Mouse (Mus musculus) B cell, adult 2 months (primary cell): ENCODE data around the gene 2410131K14Rik.
A peak's percentile ranks its signal among the peaks of the same experiment; 100 is the strongest.

Experiments
- DNase-seq, 2 experiments: peaks; one replicate each; pipeline ENCODE4 v3.0.0; 2022

2410131K14Rik gene

DNA sequence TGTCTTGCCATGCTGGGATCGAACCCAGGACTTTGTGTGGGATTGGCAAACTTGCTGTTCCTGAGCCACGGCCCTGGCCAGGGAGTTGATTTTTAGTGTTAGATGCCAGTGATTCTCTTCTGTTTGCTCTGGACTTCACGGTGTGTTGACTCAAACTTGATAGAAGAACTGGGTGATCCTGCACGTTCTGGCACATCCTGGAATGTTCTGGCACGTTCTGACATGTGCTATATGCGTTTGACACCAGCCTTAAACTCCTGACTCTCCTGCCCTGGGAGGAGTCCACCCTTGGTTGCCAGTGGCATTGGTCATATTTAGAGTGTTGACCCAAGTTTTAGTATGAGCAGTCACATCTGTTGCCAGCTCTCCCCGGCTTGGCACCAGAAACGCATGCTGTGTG, 17.4 kb downstream of the 2410131K14Rik start:
- DNase-seq, result no peak

DNA sequence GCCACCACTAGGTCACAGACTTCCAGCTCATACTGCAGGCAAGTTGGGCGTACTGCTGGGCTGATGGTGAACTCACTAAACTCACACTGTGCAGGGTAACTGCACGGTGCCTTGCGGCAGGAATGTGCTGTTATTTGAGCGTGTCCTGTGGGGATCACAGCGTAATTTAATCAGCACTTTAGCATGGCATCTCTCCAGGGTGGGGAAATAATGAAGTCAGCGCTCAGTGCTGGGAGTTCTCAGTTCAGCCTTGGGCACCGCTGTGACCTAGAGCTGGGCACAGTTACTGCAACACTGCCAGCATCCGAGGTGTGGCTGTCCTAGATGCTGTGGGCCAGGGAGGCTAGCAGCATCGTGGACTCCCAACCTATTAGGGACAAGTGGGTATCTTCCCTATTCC, 19.3 kb downstream of the 2410131K14Rik start:
- no peak for DNase-seq

DNA sequence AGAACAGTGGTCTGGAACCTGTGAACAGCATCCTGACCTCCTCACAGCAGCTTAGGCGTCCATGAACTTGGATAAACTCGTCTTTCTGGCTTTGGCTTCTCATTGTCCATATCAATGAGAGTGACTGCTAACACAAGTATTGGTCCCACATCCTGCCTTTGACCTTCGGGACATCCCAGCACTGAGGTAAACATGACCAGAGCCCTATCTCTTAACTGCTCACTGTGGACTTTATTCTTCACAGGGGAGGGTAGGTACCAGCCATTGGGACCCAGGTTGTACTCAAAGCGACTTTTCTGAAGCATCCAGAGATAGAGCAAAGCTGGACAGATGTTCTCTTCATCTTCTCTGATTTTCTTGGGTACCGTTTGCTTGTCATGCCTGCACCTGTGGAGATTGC, 20.3 kb downstream of the 2410131K14Rik start:
- no peak for DNase-seq

DNA sequence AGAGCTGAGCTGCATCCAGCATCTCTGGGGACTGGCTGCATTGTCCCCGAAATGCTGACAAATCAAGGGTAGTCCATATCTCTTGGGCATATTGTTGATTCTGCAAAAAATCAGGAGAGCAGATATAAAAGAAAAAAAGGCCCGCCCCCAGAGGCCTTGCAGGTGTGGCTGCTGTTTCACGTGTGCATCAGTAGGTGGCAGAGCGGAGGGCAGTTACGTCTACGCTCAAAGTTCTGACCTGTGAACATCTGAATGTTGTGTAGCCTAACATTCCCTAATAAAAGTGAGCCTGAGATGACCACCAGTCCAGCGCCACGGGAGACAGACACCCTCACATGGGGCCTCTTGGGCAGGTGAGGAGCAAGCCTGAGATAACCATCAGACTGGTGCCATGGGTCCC, 21.3 kb downstream of the 2410131K14Rik start:
- peak; percentile 25 to 39 for DNase-seq

DNA sequence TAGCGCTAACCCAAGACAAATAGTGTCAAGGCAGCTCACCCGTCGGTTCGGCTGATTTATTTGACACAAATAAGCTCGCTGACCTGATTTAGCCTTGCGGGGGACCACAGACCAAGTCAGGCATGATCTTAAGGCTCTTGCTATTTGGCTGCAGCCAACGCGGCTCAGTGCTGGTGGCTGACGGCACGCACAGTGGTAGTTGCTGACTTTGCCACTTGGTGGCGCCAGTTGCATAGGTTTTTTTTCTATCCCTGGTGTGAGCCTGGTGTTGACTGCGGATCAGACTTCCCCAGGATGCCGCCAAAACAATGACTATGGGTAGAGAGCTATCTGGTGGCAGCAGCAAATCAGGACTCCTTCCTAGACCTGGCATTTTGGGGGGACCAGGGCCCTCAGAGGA, 24.0 kb downstream of the 2410131K14Rik start:
- DNase-seq, result peak; percentile 81

DNA sequence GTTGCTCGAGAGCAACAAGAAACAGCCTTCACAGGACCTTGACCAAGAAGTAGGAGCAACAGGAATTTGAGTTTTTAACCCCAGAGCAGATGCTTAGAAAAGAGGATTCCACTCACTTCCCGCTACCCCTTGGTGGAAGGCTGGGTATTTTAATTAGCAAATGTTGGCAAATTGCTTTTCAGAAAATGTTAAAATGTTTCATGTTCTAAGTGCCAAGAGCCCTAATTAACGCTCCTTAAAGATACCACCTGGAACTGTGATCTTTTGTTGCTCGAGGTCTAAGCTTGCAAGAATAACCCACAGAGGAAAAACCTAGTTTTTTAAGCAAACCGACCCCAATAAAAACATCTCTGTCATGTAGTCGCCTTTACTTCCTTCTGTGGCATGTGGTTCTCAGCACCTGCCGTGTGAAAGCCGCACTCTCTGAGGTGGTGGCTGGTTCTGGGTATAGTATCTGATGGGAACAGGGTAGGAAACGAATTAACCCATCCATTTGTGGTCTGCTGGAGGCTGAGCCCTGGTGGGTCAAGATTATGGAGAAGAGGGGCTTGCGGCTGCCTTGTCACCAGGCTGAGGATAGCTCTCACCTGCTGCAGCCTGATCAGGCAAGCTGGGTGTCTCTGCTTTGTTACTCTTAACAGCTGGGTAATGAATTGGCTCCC, 26.6 kb downstream of the 2410131K14Rik start:
- no peak for DNase-seq

DNA sequence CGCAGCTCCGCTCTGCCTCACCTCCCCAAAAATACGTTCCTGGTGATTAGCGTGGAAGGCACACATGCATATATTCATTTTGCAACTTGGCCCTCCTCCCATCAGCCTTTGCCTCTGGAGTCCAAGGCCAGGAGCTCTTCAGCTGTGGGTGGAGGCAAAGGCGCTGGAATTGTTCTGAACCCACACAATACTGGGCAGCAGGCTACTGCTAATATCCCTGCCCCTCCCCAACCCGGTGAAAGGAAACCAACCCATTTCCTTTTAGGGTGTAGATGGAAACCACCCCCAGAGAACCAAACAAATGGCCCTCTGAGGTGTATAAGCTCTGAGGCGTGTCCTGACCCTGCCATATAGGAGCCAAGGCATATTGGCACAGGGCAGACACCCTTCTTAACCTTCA, 28.4 kb downstream of the 2410131K14Rik start:
- no peak for DNase-seq

DNA sequence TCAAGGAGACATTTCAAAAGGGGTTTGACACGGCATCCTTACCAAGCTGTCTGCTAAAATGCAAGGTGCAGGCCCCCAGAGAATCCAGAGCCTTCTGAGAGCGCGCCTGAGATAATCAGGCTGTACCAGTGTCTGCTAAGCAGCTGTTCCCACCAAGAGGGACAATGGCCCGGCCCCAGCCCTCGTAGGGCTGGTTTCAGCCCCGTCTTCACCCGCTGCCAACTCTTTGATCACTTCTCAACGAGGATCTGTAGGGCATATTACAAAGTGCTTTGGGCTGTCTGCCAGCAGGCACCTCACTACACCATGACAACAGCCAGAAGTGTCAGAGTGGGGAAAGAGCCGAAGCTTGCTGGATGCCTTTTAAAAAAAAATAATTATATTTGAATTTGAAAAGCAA, 29.5 kb downstream of the 2410131K14Rik start:
- no peak for DNase-seq

DNA sequence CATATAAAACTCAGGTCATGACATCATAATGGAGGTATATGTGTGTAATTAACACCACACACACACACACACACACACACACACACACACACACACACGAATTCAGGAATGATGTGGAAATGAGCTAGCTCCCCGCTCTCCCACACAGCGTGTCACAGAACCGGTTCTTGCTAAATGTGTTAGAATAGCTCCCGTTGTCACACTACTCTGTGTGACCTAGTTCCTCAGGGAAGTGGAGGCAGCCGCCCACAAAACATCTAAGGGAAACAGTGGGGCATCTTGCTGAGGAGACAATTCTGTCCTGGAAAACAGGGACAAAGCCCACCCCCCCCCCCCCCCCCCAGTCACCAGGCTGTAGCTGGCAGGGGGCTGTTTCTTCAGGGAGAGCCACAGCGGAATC, 31.3 kb downstream of the 2410131K14Rik start:
- no peak for DNase-seq

DNA sequence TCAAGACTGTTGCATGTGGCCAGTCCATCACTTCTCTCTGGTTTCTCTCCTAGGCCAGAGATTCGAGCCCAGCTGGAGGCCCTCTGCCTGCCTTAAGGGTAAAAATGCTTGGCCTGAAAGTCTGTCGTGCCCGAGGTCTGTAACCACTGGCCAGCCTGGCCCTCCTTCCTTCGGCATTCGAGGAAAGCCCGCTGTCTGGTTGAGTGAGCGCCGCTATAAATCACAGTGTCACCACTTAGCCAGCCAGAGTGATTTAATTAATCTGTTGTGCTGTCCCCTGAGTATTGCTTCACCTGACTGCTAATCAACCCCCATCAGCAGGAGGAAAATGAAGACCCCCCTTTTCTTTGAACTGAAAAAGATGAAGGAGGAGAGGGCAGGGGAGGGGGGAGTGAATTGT, 31.7 kb downstream of the 2410131K14Rik start:
- DNase-seq, result no peak

DNA sequence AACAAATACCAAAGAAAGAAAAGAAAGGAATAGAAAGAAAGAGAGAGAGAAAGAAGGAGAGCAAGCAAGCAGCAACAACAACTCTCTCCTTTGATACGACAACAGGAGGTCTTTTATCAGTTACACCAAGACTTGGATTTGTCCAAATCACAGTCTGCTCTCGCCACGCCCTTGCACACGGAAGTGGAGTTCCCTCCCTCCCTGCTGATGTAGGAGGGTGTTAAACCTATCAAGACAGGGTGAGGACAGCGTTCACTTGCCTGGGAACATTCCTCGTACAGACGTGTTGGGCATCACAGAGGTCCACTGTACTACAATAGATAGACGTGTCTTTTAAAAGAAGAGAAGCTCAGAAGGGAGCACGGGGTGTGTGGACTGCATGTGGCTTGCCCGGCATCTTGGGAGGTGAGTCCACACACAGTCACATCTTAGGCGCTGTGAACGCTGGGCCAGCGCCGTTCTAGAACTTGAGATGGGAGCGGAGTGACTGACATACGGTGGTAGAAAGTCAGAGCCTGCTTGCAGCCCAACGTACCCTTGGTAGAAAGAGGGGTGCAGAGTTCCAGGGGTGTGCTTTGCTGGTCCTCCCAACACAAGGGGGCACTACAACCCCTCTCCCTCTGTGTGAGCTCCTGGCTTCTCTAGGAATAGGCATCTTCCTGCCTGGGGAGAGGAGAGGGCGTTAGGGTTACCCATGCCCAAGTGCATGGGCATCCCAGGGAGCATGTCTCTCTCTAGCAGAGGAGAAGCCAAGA, 32.9 kb downstream of the 2410131K14Rik start:
- DNase-seq, result peak; percentile 12 to 17

DNA sequence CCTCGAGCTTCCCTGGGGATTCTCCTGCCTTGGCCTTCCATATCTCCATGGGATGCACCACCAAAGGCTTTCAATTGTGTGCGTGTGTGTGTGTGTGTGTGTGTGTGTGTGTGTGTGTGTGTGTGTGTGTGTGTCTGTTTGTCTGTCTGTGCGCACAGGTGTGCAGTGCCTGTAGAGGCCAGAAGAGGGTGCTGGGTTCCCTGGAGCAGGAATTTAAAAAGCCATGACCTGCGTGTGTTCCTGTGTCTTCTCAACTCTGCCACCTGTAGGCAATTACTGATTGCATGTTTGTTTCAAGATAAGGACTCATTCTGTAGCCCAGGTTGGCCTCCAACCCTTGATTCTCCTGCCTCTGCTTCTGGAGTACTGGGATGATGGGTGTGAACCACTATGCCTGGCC, 46.4 kb downstream of the 2410131K14Rik start:
- DNase-seq, result no peak

DNA sequence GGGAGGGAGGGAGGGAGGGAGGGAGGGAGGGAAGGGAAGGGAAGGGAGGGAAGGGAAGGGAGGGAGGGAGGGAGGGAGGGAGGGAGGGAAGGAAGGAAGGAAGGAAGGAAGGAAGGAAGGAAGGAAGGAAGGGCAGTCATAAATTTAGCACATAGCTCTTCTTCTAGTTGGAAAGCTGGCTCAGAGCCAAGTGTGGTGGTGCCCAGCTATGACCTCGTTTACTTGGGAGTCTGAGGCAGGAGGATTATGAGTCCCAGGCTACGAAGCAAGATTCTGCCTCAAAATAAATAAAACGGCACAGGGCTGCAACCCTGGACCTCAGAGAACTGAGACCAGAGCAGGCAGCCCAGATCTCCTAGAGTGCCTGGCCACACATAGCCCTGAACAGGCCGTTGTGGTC, 47.4 kb downstream of the 2410131K14Rik start:
- no peak for DNase-seq

DNA sequence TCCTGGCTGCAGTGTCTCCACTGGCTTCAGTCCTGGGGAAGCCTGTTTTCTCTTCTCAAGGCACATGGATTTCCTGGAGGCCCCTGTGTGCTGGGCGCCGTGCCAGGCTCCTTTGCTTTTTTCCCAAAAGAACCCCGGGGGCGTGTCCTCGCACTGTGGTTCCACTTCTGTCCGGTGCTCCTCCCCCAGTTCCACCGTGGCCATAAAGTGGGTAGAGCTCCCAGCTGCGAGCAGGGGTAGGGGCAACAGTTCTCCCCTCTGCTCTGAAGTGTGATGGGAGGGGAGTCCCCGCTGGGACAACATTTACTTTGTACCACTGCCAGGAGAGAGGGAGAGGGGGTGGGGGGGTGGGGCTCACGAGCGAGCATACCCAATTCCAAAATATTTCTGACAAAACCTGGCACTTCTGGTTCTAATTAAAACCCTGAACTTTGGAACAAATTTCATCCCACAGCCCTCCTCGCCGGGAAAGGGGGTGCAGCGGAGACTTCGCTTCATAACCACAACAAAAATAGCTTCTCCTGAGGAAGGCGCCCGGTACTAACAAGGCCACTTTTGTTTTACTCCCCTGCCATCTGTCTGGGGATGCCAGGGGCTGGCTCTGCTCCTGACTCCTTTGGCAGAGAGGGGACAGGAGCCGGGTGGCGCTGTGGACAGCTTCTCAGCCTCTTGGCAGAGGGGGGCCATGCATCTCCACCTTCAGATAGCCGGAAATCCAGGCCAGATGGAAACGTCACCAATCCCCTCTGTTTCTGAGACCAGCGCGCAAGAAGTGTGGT, 49.2 kb downstream of the 2410131K14Rik start:
- no peak for DNase-seq

DNA sequence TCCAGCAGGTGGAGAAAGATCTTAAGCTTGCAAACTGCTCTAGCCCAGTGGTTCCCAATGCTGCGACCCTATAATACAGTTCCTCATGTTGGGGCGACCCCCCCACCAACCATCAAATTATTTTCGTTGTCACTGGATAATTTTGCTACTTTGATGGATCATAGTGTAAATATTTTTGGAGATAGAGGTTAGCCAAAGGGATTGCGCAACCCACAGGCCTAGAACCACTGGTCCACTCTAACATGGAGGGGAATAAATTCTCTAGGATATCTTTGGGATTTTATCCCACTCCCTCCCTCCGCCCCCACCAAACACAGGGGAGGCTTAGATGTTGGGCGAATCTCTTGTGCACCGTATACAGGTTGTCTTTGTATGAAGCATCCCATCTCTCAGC, 49.8 kb downstream of the 2410131K14Rik start:
- no peak for DNase-seq

DNA sequence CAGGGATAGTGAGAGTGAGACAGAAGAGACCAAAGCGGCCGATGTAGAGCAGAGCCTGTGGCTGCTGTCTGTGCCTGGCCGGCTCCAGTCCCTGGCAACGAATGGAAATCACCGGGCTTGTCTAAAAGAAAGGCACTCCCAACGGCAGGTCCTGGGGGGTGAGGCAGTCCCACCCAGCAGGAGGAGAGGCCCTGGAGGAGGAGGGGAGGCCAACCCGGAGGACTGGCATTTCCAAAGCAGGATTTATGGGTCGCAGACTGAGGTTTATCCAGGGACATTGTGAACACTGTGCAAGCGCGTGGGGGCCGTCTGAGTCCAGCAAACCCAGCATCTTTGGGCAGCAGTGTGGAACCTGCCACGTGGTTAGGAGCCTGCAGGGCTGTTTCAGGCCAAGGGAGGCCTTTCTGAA, 52.3 kb downstream of the 2410131K14Rik start:
- DNase-seq, result no peak

DNA sequence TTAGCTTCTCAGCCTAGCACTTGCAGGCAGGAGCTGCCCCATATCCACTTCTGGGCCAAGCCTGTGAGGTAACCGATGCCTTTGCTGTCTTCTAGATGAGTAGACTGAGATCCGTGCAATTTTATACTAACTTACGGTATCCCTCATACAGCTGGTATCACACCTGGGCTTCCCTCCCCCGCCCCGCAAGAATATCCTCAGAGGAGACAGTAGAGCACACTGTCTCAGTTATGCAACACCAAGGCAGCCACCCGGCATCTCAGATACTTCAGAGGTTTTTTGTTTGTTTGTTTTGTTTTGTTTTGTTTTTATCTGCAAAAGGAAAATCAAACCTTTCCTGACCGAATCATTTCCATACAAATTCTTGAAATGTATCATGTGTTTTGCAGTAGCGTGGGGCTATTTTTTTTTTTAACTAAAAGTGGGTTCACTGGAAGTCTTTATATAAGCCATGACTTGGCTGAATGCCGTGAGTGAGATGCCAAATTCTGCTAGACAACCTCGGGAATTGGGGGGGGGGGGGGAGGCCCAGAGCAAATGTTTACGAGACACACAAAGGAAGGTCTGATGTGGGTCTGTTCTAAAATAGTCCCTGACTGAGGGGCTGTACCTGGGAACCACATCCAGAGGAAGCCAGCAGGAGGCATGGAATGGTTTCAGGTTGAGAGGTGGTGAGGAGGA, 54.8 kb downstream of the 2410131K14Rik start:
- DNase-seq, result no peak

DNA sequence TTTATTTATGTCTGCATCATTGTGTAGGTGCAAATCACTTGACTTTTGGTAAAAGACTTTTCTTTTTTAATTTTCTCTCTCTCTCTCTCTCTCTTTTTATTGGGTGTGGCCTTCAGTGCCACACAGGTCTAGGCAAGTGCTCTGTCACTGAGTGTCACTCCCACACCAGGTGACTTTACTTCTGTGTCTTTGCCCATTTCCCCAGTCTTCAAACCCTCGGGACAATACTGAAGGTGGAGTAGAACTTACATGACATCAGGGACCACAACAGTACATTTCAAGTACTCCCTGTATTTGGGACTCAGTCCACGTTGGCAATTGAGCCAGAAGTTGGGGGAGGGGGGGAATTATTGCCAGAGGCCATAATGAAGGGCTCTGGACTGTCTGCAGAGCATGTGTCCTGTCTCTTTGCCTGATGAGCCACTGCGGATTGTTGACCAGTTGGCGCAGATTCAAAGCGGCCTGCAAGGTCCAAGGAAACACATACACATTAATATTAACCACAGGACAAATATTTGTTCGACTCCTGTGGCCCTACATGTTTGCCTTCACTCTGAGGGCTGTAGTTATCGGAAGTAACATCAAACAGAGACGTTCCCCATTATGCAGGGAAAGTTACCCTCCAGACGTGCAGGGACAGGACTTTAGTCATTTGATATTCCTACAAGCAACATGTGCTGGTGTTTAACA, 57.6 kb downstream of the 2410131K14Rik start:
- no peak for DNase-seq

DNA sequence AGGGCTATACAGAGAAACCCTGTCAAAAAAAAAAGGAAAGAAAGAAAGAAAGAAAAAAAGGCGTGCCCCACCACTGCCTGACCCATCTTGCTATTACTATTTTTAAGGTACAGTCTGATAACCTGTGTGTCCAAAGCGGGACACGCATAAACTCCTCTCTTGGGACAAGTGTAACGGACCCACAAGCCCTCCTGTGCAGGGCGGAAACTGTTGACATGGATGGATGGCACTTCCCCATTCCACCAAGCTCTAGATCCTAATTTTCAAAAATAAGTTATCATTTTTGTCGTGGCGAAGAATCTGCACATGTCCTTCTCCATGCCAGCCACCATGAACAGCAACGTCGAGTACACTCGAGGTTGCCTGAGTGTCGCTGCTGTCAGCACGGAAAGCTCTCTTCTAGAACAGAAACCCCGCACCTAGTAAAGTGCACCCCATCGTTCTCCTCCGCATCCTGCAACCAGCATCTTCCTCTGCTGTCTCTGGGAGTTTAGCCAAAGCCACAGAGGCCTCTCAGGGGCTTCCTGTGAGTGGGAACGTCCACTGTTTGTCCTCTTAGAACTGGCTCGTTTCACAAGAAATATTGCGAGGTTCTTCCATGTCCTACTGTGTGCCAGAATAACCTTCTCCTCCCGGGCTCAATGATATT, 60.1 kb downstream of the 2410131K14Rik start:
- peak; percentile 18 to 36 for DNase-seq

DNA sequence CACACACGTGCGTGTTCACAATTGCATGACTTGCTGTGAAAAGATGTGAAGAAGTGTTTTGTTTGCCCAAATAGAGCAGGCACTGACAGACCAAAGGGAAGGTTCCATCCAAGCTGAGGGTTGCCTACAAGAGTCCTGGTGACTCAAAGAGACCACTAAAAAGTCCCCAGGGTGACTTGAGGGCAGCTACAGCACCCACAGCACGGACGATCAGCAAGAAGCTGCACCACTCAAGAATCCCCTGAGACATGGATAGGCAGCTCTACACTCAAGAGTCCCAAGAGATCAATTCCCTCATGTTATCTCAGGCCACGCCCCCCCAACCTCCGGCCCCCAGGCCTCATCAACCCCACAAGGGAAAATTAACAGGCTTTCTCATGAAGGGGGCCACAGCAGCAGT, 65.4 kb downstream of the 2410131K14Rik start:
- no peak for DNase-seq

DNA sequence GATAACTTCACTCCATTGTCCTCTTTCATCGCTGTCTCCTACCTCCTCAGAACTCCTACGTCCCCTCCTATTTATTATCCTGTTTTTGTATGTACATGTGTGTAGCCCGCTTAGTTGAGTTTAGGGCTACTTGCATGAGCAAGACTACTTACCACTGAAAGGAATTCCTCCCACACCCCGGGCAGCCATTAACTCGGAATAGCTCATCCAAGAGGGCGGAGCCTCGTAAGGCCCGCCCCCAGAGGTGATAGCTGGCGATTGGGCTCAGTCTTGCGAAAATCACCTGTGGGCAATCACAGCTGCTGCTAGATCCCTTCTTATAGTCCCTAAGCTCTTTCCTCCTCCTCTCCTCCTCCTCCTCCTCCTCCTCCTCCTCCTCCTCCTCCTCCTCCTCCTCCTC, 66.2 kb downstream of the 2410131K14Rik start:
- DNase-seq, result no peak

DNA sequence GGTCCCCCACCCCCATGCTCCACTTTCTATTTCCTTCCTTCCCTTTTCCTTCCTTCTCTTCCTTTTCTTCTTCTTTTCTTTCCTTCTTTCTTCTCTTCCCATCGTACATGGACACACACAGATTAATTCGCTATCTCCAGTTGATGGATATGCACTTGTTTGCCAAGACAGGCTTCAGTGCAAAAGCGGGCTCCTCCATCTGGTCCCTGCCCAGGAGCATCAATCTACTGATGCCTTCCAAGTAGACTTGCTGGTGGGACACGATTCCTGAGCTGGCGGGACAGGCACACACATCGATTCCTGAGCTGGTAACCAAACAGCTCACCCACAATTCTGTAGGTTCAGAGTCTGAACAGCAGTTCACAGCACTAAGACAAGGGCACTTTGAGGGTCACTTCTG, 68.7 kb downstream of the 2410131K14Rik start:
- DNase-seq, result no peak
